Mouse (Mus musculus) heart, postnatal 0 days (tissue): ENCODE data around the gene Pik3cb.

Experiments used
- CTCF ChIP-seq: IDR thresholded peaks from 2 replicates; pipeline ENCODE4 v1.5.1; 2016; ENCODE audit warnings: antibody characterized with exemption, control low read depth, low read depth
- EP300 ChIP-seq: IDR thresholded peaks from 2 replicates; pipeline ENCODE4 v1.6.1; 2016; ENCODE audit warnings: antibody characterized with exemption, low read depth

DNA sequence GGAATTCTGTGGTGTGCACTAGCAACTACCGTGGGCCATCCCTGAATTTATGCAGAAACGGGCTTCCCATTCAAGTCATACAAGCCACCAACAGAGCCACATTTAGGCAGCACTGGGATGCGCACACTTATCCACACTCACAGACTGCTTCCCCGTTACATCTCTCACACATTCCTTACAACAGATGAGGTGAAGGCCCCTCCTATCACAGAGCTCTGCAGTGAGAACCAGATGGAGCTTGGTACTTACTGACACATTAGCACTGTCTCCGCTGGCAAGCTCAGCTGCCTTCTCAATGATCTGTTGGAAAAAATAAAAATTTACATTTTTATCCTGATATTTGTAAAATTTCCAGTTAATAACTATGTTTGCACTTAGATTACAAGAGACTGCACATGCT, 75.1 kb downstream of the Pik3cb start:
- TF ChIP-seq EP300 (no peak), CTCF (no peak)
